Mouse (Mus musculus): ENCODE results near the gene Ppp1r16b.
A peak's percentile ranks its signal among the peaks of the same experiment; 100 is the strongest.

The Ppp1r16b gene

DNA sequence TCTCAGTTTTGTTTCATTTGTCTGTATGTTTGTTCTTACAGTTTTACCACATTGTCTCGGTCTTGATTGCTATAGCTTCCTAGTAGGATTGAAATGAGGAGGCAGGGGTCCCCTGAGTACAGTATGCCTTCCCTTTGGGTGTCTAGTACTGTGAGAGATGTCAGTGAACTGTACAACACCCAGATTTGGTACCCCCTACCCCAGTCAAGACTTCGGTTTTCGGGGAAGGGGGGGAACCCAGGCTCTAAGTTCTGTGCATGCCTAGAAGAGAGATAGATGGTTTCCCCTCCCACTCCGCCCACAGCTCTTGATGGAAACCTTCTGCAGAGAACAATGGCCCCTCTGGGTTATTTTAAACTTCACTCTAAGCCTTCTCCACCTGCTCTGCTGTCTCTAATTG, at the start of gene Ppp1r16b:
Gene Ppp1r16b (plus strand): TSS at position 301 of the 400 bp plus-strand sequence.
- DNase-seq (ENCODE audit: low spot score in 2 of 2) = no peak

DNA sequence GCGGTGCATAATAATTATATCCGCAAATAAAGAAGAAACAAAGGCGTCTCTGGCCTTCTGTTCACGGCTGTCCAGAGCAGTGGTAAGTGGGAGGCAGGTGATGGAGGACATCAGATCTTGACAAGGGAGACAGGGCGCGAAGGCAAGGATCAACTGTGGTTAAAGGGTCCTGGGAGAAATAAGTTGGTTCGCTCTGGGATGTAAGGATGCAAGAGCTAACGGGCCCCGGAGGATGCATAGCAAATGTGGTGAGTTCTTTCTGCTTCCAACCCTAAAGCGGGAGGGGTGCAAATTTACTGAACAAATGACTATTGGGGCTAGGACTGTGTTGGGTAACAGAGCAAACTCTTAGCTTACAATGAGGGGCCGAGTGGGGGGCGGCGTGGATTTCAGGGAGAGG, 49.5 kb upstream of the Ppp1r16b start:
- no peak for DNase-seq (ENCODE audit: low spot score in 2 of 2)

DNA sequence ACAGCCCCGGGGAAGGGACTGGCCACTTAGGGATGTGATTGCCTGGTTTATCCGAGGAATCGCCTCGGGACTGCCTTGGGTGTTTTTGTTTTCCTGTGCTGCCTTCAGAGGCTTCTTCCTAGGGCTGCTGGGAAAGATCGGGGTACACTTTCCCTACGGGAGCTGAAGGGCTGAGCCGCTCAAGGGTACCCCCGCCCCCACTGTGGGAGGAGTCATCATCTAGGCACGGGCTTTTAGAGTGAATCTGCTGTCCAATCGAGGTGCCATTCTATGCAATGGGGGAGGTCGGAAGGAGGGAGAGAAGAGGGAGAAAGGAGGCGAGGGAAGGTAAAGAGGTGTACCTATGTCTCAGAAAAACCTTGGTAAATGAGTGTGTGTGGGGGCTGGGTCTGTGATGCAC, 48.9 kb upstream of the Ppp1r16b start:
- no peak for DNase-seq (ENCODE audit: low spot score in 2 of 2)

DNA sequence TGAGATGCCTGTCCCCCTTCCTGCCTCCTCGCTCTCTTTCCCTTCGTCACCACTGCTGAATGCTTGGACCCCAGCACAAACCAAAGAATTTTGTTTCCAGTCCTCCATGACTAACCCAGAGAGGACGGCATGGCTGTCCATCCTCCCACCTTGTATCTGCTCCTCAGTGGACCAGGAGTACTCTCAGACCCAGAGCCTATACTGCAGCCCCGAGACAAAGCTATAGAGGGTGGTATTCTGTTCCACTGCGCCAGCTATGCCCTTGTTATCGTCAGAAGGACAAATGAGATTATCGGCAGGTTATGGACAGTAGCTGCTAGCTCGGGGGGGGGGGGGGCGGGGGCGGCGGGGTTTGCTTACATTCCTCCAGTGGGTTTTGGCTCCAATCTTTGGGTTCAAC, 48.4 kb upstream of the Ppp1r16b start:
- DNase-seq (ENCODE audit: low spot score in 2 of 2) = no peak

DNA sequence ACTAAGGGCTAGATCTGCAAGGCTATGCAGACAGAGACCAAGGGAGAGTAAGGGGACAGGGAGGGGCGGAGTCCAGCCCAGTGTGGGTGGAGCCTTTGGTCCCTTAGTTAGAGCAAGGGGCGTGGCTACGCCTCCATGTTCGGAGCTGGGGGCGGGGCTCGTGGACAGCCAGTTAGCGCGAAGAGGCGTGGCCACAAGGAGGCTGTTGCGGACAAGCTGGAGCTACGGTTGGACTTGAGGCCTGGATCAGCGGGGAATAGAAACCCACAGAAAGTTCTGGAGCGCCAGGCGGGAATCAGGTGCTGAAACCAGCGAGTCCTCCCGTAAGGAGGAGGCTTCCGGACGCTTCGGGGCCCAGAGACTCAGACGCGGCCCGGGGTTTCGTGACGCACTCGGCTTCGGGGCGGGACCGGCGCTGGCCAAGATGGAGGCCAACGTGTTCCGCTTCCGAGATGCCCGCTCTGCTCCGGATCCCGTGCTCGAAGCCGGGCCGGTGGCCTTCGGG, 40.4 kb upstream of the Ppp1r16b start, which contains the start of gene Actr5:
Gene Actr5 (plus strand): TSS at position 171 of the 505 bp plus-strand sequence.
- peak; percentile 93 to 94 for DNase-seq (ENCODE audit: low spot score in 2 of 2)

DNA sequence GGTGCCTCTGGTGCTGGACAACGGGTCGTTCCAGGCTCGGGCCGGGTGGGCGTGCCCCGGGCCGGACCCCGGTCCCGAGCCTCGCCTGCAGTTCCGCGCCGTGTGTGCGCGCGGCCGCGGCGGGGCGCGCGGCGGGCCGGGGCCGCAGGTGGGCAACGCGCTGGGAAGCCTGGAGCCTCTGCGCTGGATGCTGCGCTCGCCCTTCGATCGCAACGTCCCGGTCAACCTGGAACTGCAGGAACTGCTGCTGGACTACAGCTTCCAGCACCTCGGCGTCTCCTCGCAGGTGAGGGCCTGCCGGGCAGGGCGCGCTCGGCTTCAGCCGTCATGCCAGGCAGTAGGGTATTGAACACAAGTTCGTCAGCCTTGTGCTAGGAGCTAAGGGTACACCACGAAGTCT, 40.0 kb upstream of the Ppp1r16b start:
- no peak for DNase-seq (ENCODE audit: low spot score in 2 of 2)

DNA sequence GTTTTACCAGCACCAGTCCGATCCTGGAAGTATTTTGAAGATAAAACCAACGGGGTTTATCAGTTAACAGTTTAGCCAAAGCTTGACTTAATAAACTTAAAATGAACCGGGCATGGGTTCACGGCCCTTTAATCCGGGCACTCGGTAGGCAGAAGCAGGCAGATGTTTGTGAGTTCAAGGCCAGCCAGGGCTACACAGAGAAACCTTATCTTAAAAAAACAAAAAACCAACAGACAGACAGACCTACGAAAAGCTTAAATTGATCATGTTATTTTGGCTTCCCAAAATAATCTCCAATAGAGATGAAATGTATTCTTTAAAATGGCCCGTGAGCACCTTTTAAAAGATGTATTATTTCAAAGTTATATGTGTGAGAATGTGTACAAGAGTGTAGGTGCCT, 39.5 kb upstream of the Ppp1r16b start:
- no peak for DNase-seq (ENCODE audit: low spot score in 2 of 2)

DNA sequence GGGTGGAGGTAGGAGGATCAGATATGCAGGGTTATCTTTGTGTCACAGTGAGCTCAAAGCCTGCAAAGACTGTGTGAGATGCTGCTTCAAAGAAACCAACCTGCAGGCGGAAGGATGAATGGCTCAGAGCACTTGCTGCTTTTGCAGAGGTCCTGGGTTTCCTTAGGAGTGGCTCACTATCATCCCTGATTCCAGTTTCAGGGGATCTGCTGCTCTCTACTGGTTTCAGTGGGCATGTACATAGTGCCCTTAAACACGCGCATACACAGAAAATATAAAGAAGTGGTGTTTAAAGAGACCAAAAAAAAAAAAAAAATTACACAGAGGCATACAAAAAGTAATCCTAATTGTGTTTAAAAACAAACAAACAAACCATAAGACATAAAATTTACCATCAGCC, 36.3 kb upstream of the Ppp1r16b start:
- no peak for DNase-seq (ENCODE audit: low spot score in 2 of 2)

DNA sequence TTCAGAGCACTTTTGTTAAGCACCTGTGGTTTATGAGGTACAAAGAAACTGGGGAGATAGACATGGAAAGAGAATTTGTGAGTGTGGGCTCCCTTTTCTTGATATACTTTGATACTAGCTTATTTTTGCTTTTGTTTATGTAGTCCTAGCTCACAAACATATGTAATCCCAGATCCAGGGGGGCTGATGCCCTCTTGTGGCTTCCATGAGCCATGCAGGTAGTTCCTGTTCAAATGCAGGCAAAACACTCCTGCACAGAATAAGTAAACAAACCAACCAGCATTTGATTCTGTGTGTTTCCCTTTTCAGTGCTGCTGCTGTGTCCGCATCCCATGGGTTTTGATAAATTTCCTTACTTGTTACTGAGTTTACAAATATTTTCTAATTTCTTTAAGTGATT, 35.8 kb upstream of the Ppp1r16b start:
- no peak for DNase-seq (ENCODE audit: low spot score in 2 of 2)

DNA sequence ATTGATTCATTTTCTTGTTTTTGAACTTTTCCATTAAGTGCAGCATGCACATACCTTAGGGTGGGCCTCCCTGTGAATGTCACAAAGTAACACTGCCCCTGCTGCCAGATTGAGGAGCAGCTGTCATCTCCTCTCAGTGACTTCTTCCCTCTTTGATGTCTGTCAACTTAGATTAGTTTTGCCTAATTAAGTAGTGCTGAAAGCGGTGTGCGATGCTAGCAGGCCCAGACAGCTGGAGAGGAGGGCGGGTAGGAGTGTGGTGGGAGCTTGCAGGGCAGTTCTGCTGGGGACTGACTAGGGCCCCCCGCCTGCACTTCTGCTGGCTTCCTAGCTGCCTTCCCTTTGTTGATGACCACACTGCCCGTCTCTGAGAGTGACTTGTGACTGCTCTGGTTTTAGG, 33.3 kb upstream of the Ppp1r16b start:
- no peak for DNase-seq (ENCODE audit: low spot score in 2 of 2)

DNA sequence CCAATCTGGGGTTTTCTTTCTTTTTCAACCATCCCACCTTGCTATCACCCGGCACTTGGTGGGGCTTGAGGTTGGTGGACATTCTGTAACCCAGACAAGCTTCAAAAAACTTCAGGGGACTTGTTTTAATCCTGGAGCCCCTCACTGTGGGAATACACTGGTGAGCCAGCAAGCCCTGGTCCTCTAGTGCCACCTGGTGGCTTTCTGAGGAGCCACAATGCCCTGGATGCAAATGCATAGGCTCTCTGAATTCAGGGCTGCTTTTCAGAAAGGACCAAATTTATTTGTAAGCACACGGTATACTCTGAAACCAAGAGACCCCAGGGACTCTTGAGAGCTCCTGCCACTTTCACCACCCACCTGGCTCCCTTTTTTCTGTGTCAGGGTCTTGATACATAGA, 23.3 kb upstream of the Ppp1r16b start:
- peak in 1 of 2 experiments; percentile 51 for DNase-seq (ENCODE audit: low spot score in 2 of 2)

DNA sequence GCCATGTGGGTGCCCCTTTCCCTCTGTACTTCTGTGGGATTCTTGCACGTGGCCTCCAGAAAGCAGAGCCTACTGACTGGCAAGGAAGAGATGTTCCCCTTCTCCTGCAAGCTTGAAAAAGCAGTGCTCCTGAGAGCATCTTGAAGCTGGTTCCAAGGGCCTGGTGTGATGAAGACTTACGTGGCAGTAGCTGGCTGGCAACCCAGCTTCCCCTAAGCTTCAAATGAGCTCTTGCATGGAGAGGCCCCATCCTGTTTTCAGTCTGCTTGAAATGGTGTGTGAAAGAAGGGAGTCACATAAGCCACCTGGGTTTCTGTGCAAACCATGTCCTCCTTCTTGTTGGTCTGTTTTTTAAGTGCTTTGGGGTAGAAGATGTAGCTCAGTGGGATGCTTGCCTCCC, 22.6 kb upstream of the Ppp1r16b start:
- DNase-seq (ENCODE audit: low spot score in 2 of 2) = no peak

DNA sequence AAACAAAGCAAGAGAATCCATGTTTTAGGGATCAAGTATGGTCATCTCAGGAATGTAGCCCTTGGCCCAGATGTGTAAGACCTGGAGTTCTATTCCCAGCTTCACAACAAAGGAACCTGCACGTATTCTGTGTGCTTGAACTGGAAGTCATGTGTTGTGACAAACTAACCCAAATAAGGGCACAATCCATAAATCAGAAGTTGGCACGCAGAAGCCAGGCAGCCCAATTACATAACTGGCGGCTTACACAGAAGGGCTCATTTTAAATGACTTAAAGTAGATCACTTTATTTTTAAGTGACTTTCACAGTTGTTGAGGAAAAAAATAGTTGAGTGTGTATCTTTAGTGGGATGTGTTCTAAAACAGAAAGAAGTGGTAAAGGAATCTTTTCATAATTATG, 21.4 kb upstream of the Ppp1r16b start:
- no peak for DNase-seq (ENCODE audit: low spot score in 2 of 2)

DNA sequence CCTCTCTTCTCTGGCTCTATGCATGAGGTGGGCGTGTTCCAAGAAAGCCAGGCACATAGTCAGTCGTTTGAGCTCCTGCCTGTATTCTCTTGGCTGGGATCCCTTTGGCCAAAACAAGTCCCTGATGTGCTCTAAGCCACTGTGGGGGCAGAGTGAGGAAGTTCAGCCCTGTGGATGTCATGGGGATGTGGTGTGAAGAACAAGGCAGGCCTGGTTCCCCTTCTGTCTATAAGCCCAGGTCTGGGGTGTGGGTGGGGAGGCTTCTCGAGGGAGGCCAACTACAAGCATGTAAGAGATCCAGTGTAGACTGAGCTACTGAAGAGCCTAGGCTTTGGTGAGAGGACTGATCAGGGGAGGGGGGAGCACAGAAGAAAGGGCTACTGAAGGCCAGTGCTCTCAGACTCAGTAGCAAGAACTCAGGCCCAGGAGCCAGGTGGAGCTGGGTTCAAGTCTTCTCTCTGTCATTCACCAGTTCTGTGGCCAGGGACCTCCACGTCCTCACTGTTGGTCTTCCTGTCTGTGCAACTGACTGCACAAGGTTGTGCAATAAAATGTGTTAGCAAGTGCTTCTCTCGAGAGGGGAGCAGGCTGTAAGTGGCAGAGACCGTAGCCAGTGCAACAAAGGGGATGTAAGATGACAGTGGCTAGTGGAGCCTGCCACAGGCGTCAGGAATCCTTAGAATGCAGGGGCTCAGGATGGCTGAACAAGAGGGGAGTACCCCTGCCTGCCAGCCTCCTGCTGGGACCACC, 13.9 kb upstream of the Ppp1r16b start:
- DNase-seq (ENCODE audit: low spot score in 2 of 2) = no peak

DNA sequence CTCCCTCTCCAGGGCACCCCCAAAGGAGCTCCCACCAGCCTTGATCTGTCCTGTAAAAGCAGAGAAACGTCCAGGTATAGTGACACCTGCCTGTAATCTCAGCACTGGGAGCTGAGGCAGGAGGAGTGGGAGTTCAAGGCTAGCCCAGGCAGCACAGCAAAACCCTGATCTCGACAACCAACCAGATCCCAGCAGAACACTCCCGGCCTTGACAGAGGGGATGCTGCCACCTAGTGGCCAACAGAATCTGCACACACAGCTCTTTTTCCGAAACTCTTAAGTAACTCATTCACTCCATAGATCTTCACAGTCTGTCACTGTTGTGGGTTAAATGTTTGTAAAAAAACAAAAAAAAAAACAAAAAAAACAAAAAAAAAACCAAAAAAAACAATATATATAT, 12.2 kb upstream of the Ppp1r16b start:
- DNase-seq (ENCODE audit: low spot score in 2 of 2) = peak in 1 of 2 experiments; percentile 47

DNA sequence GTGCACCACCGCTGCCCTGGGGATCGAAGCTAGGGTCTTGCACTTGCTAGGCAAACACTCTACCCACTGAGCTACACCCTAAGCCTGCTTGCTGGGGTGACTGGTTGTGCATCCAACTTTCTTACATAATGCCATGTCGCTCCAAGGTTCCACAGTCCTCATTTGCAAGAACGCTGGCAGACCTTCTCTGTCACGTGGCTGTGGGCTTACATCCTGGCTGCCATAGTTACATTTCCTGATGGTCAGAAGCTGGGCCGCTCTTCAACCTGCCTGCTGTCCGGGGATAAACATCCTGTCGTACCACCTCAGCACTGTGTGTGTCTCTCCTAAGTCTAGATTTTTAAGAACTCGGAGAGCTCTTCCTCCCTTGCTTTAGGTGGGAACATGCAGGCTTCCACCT, 10.5 kb upstream of the Ppp1r16b start:
- DNase-seq (ENCODE audit: low spot score in 2 of 2) = peak; percentile 51 to 82

DNA sequence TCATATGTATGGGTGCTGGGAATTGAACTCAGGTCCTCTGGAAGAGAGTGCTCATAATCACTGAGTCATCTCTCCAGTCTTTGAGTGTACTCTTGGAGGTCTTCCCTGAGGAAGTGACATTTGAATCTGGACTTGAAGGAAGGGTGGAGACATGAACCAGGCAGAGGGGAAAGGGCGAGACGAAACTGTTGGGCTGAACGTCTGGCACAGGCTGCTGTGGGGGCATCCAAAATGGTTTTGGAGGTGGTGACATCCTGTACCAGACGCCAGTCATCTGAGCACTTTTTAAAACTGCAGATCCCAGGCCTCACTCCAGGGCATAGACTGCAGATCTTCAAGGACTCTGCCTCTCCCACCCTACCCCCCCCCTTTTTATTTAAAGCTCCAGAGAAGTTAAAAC, 9.4 kb upstream of the Ppp1r16b start:
- DNase-seq (ENCODE audit: low spot score in 2 of 2) = no peak

DNA sequence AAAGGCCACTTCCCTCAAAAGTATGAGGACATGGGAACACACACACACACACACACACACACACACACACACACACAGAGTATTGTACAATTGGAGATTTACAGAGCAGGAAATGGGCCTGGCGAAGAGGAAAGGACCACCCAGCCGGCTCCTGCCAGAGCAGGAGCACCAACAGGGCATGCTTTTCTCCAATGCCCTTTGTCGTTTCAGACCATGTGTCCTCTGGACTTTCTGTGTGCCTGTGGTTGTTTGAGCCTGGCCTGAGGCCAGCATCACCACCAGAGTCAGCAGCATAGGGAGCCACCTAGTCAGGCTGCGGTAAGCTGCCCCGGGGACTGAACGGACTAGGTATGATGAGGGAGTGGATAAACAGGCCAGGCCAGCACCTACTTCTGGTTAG, 6.4 kb upstream of the Ppp1r16b start:
- DNase-seq (ENCODE audit: low spot score in 2 of 2) = no peak

DNA sequence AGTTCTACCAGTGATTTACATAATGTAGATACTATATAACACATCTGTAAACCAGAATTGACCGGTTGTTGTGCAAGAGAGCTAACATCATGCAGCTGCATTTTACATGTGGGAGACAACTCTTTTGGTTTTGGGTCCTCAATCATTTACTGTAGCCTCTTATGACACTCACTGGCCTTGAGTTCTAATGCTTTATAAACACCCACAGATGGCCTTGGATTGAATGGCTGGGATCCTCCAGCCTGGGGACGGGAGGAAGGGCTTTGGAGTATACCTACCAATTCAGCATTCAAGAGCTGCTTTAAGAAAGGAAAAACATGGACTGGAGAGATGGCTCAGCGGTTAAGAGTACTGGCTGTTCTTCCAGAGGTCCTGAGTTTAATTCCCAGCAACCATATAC, 5.9 kb upstream of the Ppp1r16b start:
- no peak for DNase-seq (ENCODE audit: low spot score in 2 of 2)

DNA sequence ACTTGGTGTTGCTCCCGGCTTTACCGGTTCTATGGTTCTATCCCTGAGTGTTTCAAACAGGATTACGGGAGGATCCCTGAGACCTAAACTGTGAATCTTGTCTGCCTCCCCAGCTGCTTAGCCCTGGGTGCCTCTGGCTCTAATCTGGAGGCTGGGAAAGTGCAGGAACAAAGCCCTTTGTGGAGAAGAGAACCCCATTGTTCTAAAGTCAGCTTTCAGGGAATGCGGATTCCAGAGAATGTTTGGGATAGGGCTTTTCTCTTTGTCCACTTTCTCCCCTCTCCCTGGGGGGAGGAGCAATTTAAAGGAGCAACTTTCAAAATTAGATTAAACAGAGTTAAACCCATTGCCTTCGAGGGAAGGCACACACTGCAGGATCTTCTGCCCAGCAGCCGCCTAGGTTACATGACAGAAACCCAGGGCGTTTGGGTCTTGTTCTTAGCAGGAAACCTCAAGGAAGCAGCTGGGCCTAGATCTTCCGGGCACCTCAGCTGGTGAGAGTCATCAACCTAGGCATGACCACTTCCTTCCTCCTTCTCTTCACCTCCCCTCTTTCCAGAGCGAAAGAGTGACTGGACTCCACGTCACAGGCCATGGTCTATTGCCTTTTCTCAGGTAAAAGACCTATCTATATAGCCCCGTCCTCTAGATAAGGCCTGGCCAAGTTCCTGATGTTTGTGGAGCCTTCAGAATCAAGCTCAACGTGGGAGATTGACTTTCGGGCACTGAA, 1.0 kb downstream of the Ppp1r16b start:
- no peak for DNase-seq (ENCODE audit: low spot score in 2 of 2)

DNA sequence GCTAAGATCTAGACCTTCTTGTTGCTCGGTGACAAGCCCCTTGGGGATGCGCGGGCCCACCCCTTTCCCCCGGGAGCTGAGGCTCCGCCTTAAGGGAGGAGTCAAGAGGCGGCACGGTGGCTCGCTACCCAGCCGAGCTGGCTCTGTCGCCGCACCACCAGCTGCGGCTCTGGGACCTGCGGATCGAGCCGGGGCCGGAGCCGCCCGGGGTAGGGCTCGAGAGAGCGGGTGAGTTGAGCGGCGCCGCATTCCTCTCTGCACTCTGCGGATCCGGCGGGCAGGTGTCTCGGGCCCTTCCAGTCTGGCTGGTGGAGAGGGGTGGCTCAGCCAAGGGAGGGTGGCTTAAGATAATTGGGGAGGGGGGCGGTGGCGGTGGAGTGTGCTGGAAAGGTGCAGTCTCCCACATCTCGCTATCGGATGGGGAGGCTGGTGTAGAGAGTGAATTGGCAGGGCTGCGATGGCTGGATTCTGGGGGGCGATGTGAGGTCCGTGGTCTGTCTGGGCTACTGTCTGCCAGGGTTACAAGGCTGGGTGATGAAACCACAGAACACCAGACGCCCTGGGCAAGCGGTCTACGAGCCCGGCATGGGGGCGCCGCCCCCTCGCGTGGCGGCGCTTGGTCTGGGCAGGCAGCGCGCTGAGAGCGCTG, 1.9 kb downstream of the Ppp1r16b start:
- DNase-seq (ENCODE audit: low spot score in 2 of 2) = peak; percentile 49 to 64

DNA sequence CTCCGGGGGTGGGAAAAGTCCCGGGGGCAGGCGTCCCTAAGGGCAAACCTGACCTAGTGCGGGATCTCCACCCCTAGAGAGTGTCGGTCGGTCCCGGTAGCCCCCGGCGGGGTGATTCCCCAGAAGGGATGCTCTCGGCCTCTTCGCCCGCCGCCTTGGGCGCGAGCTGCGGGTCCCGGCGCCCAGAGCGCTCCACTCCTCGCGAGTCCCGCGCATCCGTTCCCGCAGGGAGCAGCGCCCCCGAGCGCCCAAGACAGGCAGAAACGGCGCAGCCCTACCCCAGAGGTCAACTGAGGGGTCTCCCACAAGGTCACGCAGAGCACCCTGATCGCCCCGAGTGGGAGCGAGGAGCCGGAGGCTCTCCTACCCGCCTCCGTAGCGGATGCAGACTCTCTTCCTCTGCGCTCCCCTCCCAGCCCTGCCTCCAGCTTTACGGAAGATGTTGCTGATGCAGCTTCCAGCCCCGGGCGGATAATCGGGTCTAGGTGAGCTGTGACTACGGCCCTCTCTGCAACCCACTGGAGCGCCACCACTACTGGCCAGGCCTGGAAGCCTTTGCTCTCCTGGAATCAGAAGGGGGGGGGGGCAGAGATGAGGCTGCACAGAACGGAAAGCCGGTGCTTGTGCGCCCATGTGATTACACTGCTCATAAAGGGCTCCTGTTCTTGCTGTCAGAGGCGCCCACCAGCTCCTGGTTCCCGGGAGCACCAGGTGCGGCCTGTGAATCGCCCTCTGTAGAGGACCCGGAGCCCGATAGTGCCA, 2.7 kb downstream of the Ppp1r16b start:
- DNase-seq (ENCODE audit: low spot score in 2 of 2) = peak in 1 of 2 experiments; percentile 49
